Mouse (Mus musculus): ENCODE measurements around the gene Usp2.
A peak's percentile ranks its signal among the peaks of the same experiment; 100 is the strongest.

Usp2 gene

GRCm38 (mm10) chr9:44047071-44047470 is 19.8 kb upstream of the Usp2 start:
- no peak for DNase-seq

GRCm38 (mm10) chr9:44047571-44048490 is 19.0 kb upstream of the Usp2 start:
- DNase-seq = no peak

- no peak for DNase-seq
Observed at GRCm38 (mm10) chr9:44048541-44049380, 18.1 kb upstream of the Usp2 start.

GRCm38 (mm10) chr9:44049381-44050165 is 17.2 kb upstream of the Usp2 start:
- DNase-seq = no peak

GRCm38 (mm10) chr9:44052855-44053254 is 14.0 kb upstream of the Usp2 start:
- no peak for DNase-seq

- DNase-seq = no peak
Observed at GRCm38 (mm10) chr9:44053936-44054335, 12.9 kb upstream of the Usp2 start.

- no peak for DNase-seq
Observed at GRCm38 (mm10) chr9:44058606-44059005, 8.2 kb upstream of the Usp2 start.

GRCm38 (mm10) chr9:44065177-44065576 is 1.6 kb upstream of the Usp2 start:
- no peak for DNase-seq

- no peak for DNase-seq
Observed at GRCm38 (mm10) chr9:44067241-44067959, 579 bp downstream of the Usp2 start.

GRCm38 (mm10) chr9:44067960-44068330 is 1.1 kb downstream of the Usp2 start:
- peak in 1 of 2 experiments; percentile 19 for DNase-seq

GRCm38 (mm10) chr9:44069252-44069651 is 2.4 kb downstream of the Usp2 start:
- peak in 1 of 2 experiments; percentile 3 for DNase-seq

- peak in 1 of 2 experiments; percentile 7 for DNase-seq
Observed at GRCm38 (mm10) chr9:44070113-44070843, 3.5 kb downstream of the Usp2 start.

GRCm38 (mm10) chr9:44070844-44071231 is 4.0 kb downstream of the Usp2 start:
- peak in 1 of 2 experiments; percentile 6 for DNase-seq

GRCm38 (mm10) chr9:44071914-44072598 is 5.2 kb downstream of the Usp2 start:
- peak; percentile 31 to 42 for DNase-seq

GRCm38 (mm10) chr9:44072599-44072915 is 5.7 kb downstream of the Usp2 start:
- peak; percentile 31 to 41 for DNase-seq

- DNase-seq = peak; percentile 76 to 81
Observed at GRCm38 (mm10) chr9:44073115-44073514, 6.3 kb downstream of the Usp2 start.

GRCm38 (mm10) chr9:44074395-44075275 is 7.8 kb downstream of the Usp2 start:
- DNase-seq = peak; percentile 46 to 71

GRCm38 (mm10) chr9:44075276-44075995 is 8.6 kb downstream of the Usp2 start:
- DNase-seq = peak; percentile 34 to 67

Measured in cerebellum, postnatal 25 days (tissue).